Mouse (Mus musculus): ENCODE measurements around the gene Gm42906.

DNA sequence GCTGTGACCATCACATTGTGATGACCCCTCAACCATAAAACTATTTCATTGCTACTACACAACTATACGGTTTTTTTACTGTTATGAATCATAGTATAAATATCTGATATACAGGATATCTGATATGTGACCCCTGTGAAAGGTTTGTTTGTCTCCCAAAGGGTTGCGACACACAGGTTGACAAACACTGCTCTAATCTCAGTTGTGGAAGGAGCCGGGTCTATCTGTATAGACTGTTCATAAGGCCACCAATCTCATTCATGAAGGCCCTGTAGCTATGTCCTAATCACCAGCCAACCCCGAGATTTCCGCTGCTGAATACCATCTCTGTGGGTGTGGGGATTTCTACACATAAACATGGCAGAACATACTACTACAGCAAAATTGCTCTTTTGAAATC lies 157.1 kb downstream of the Gm42906 start:
- TF ChIP-seq CTCF (IDR thresholded peaks at IDR 0.05) (no peak), EP300 (IDR thresholded peaks at IDR 0.05) (no peak)

Data from lung, postnatal 0 days (tissue).